Mouse (Mus musculus) olfactory bulb, adult 2 months (tissue): Measurements from ENCODE around the gene Fgf15.

Experiments
- CTCF ChIP-seq: fragments of 200-500 bp; IDR thresholded peaks from 2 replicates; pipeline ENCODE4 v1.5.1; 2012; ENCODE audit warnings: low read depth, mild to moderate bottlenecking, low read length, moderate library complexity; ENCODE audit not compliant: insufficient read depth
- POLR2A ChIP-seq: fragments of 200-500 bp; IDR thresholded peaks from 2 replicates; pipeline ENCODE4 v1.6.1; 2012; ENCODE audit warnings: mild to moderate bottlenecking, low read depth, low read length, moderate library complexity; ENCODE audit not compliant: insufficient read depth

- TF ChIP-seq CTCF (no peak), POLR2A (no peak)
These were observed 42.5 kb downstream of the Fgf15 start for GRCm38 (mm10) chr7:144938661-144939343.
